Mouse (Mus musculus) spleen, adult 2 months (tissue): ENCODE measurements around the gene Cyfip1. TPM values are rescaled to one million over a fixed set of nuclear protein-coding genes. Genes with fewer than 3 reads are reported as not detected.

Source experiments
- DNase-seq, 2 experiments: peaks; one replicate each; pipeline versions ENCODE4 v3.0.0 to v3.0.0-alpha.2; 2012 to 2021; ENCODE audit warnings: low spot score in 2 of 2, low read depth in 1 of 2
- H3K27ac ChIP-seq: fragments of 200-500 bp; 2 replicates; pipeline ENCODE4 v1.5.1; 2012; ENCODE audit warnings: low read length, inconsistent platforms; ENCODE audit not compliant: insufficient read depth
- H3K27me3 ChIP-seq: fragments of 200-500 bp; 2 replicates; pipeline ENCODE4 v1.6.1; 2012; ENCODE audit warnings: mild to moderate bottlenecking, moderate library complexity, low read length, inconsistent platforms; ENCODE audit not compliant: control insufficient read depth, insufficient read depth
- H3K36me3 ChIP-seq: fragments of 200-500 bp; 2 replicates; pipeline ENCODE4 v1.6.1; 2012; ENCODE audit warnings: mild to moderate bottlenecking, low read length, inconsistent platforms; ENCODE audit not compliant: control insufficient read depth, insufficient read depth
- H3K4me1 ChIP-seq: fragments of 200-500 bp; 2 replicates; pipeline ENCODE4 v1.6.1; 2011; ENCODE audit warnings: inconsistent platforms; ENCODE audit not compliant: control insufficient read depth, insufficient read depth, insufficient read length
- H3K4me3 ChIP-seq: fragments of 200-500 bp; 2 replicates; pipeline ENCODE4 v1.5.1; 2011; ENCODE audit warnings: mild to moderate bottlenecking, inconsistent platforms; ENCODE audit not compliant: insufficient read depth, insufficient read length; ENCODE audit errors: extremely low read depth
- CTCF ChIP-seq: fragments of 200-500 bp; IDR thresholded peaks from 2 replicates; pipeline ENCODE4 v1.5.1; 2011; ENCODE audit warnings: mild to moderate bottlenecking, inconsistent platforms; ENCODE audit not compliant: insufficient read depth, insufficient read length, insufficient replicate concordance; ENCODE audit errors: extremely low read depth
- POLR2A ChIP-seq: fragments of 200-500 bp; IDR thresholded peaks from 2 replicates; pipeline ENCODE4 v1.6.1; 2011; ENCODE audit warnings: low read depth, low read length, inconsistent platforms
- WGBS: fragments of 180-500 bp; shearing (Covaris S2); methylation state at CpG from one replicate; pipeline ENCODE4 v1.1.7; 2018; 5-methylcytosine and 5-hydroxymethylcytosine counted together
- polyA plus RNA-seq: library from polyadenylated mRNA; depleted of rRNA; stranded (reverse); fragments of >200 nt; gene quantifications from 2 replicates; pipeline ENCODE4 v1.2.3, GENCODE M21; 2012; rRNA removed

Cyfip1 gene
- 17.4 and 19.4 TPM in 2 replicates for polyA plus RNA-seq

DNA sequence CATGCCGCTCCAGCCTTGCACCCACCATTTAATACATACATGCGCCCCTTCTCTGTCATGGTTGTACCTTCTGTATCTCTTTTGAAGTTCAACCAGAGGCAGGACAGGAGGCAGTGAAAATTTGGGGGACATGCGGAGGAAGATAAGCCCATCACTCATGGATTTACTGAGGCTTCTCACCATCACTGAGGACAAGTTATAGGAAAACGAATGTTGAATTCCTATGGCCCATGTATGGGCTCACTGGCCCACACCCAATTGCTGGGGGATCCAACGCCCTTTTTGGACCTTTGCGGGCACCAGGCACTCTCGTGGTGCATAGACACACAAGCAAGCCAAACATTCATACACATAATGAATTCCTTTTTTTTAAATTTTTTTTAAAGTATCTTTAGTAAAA lies at the start of gene Cyfip1:
Cyfip1 (plus strand) TSS at position 301 of the 400 bp plus-strand sequence.
- peak within 1 kb of the TSS; percentile 66 for H3K27ac ChIP-seq
- DNase-seq: no peak
- 80% methylated on average over 7 of the region's 7 CpGs for WGBS
- H3K4me3 ChIP-seq: peak within 1 kb of the TSS; percentile 92
- H3K4me1 ChIP-seq: no peaks in the 10 kb centered on the region; the same call in 1 of the 2 replicates
- H3K27me3 ChIP-seq: peaks cover 5% of the 10 kb centered on the region
- TF ChIP-seq CTCF (no peak), POLR2A (no peak)
- H3K36me3 ChIP-seq: no peaks in the 10 kb centered on the region

DNA sequence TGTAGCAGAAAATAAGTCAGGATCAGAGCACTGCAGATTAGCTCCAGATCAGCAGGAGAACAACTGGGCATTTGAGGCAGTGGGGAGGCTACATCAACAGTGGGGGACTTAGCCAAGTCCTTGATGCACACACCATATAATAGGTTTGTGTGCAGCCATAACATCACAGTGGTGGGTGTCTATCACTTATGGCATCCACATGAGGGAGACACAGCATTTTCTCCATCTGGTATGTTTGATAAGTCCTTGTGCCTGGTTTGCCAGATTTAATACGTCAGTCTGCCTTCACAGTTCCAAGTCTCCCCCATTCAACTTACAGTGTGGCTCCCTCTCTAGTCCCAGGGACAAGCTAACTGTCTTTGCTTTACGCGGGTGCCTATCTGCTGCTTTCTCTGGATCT lies 49.3 kb upstream of the Cyfip1 start:
- Histone ChIP-seq H3K36me3 (peaks cover 4% of the 10 kb centered on the region; the same call in 1 of the 2 replicates), H3K4me3 (no peak overlapping the region), H3K27ac (no peak overlapping the region), H3K27me3 (no peaks in the 10 kb centered on the region), H3K4me1 (peaks cover 4% of the 10 kb centered on the region)
- TF ChIP-seq CTCF (no peak), POLR2A (no peak)
- no peak for DNase-seq
- WGBS: 88% methylated on average over 3 of the region's 3 CpGs

DNA sequence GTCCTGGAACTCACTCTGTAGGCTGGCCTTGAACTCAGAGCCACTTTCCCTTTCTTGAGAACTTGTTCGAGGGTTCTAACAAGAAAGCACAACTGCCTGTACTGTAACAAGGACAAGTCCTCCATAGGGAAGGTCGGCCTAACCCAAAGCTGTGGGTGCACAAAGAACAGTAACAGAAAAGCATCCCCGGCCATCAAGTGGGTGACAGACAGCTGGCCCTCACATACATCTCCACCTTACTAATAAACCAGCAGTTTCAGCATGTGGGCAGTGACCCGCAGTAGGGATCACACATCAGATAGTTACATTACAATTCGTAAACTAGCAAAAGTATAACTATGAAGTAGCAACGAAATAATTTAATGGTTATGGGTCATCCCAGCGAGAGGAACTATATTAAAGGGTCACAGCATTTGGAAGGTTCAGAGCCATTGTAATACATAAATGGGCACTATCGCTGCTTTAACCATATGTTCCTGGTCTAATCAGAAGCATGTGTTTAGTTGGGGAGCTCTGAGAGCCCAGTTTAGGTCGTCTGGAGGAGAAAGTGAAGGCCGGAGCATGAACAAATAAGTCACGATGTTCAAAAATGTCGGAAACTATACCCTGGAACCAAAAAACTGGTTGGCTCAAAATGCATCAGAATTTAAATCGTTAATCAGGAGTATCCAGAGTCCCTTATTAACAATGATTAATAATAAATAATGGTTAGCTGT lies 48.2 kb upstream of the Cyfip1 start:
- H3K4me1 ChIP-seq: peaks cover 4% of the 10 kb centered on the region
- peaks cover 5% of the 10 kb centered on the region; the same call in 1 of the 2 replicates for H3K36me3 ChIP-seq
- TF ChIP-seq CTCF (no peak), POLR2A (no peak)
- H3K27ac ChIP-seq: peak overlapping the region; percentile 39; the same call in 1 of the 2 replicates
- no peaks in the 10 kb centered on the region for H3K27me3 ChIP-seq
- 41% methylated on average over 13 of the region's 13 CpGs for WGBS
- peak overlapping the region; percentile 74 for H3K4me3 ChIP-seq
- DNase-seq: no peak

DNA sequence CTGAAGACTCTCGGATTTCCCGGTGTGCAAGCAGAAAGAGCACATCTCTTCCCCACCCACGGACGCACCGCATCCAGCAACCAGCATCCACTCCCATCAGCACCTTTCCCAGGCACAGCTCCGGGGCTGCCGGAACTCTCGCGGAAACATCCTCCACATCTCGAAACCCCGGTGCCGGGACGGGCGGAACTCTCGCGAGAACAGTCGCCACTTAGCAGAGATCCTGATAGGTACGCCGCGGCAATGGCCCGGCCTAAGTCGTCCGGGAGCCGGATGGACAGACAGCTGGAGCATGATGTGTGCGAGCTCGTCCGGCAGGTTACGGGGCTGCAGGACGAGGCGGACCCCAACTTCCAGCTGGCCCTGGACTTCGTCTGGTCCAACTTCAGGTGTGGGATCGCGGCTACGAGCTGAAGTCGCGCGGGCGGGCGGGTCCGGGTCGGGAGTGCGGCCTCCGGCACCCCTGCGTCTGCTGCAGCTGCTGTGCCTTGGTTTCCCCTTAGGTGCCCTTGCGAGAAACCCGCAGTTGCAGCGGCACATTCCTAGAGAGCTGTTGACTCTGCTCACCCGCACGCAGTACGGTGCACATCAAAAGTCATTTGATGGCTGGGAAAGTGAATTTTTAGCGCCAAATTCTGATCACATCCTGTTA lies 47.5 kb upstream of the Cyfip1 start, which contains the start of gene Tubgcp5:
Tubgcp5 (plus strand) TSS at position 203 of the 652 bp plus-strand sequence.
- DNase-seq: peak; percentile 87 to 96
- H3K4me3 ChIP-seq: peak within 1 kb of the TSS; percentile 74
- H3K27ac ChIP-seq: peak within 1 kb of the TSS; percentile 42
- under 1% methylated on average over 51 of the region's 51 CpGs for WGBS
- H3K27me3 ChIP-seq: no peaks in the 10 kb centered on the region
- TF ChIP-seq POLR2A (peak; percentile 82), CTCF (no peak)
- peaks cover 4% of the 10 kb centered on the region for H3K4me1 ChIP-seq
- peaks cover 9% of the 10 kb centered on the region for H3K36me3 ChIP-seq

DNA sequence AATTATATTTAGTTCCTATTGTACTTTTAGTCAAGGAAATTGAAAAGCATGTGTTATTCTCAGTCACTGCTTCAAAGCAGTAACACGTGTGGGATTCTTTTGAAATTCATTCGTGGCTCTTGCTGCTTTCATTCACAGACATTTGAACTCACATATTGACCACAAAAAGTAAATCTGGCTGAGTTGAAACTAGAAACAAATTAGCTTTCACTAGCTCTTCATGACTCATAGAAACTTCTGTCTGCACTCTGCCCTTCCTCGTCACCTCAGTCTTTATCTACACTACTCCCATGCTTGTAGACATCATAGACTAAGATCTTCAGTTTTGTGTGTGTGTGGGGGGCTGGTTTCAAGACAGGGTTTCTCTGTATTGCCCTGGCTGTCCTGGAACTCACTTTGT lies 41.6 kb upstream of the Cyfip1 start:
- WGBS: 75% methylated on average over 3 of the region's 3 CpGs
- Histone ChIP-seq H3K27me3 (no peaks in the 10 kb centered on the region), H3K4me1 (peaks cover 3% of the 10 kb centered on the region), H3K27ac (no peak overlapping the region), H3K36me3 (peaks cover 36% of the 10 kb centered on the region), H3K4me3 (no peak overlapping the region)
- TF ChIP-seq CTCF (no peak), POLR2A (no peak)
- DNase-seq: no peak

DNA sequence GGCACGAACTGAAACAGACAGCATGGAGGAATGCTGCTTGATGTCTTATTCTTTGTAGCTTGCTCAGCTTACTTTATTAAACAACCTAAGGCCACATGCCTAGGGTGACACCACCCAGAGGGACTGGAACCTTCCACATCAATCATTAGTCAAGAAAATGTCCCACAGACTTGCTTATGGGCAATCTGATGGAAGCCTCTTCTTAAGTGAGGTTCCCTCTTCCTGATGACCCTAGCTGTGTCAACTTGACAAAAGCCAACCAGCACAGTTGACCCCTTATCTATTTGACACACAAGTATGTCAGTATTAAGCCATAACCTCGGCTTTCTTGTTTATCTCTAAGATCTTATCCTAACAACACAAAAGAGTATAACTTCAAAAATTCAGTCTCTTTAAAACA lies 31.6 kb upstream of the Cyfip1 start:
- H3K4me1 ChIP-seq: no peaks in the 10 kb centered on the region
- no peaks in the 10 kb centered on the region for H3K27me3 ChIP-seq
- TF ChIP-seq CTCF (no peak), POLR2A (no peak)
- no peak overlapping the region for H3K4me3 ChIP-seq
- peaks cover 36% of the 10 kb centered on the region for H3K36me3 ChIP-seq
- DNase-seq: no peak
- no peak overlapping the region for H3K27ac ChIP-seq
- 87% methylated on average over 2 of the region's 2 CpGs for WGBS
